Mouse (Mus musculus) spleen, adult 2 months (tissue): ENCODE results near the gene C2cd3.

Experiments
- CTCF ChIP-seq: fragments of 200-500 bp; IDR thresholded peaks from 2 replicates; pipeline ENCODE4 v1.5.1; 2011; ENCODE audit warnings: mild to moderate bottlenecking, inconsistent platforms; ENCODE audit not compliant: insufficient read depth, insufficient read length, insufficient replicate concordance; ENCODE audit errors: extremely low read depth
- POLR2A ChIP-seq: fragments of 200-500 bp; IDR thresholded peaks from 2 replicates; pipeline ENCODE4 v1.6.1; 2011; ENCODE audit warnings: low read depth, low read length, inconsistent platforms

GRCm38 (mm10) chr7:100364888-100365287 lies 7.1 kb upstream of the C2cd3 start:
- TF ChIP-seq CTCF: no peak
- TF ChIP-seq POLR2A: no peak
